Mouse (Mus musculus) adrenal gland, postnatal 36 days (tissue): ENCODE measurements around the gene Arl5c. TPM values are rescaled to one million over a fixed set of nuclear protein-coding genes. Genes with fewer than 3 reads are reported as not detected.

Experiments used
- DNase-seq, 2 experiments: peaks; one replicate each; pipeline ENCODE4 v3.0.0; 2021; ENCODE audit warnings: mixed read lengths in 1 of 2
- total RNA-seq, 2 experiments: library from RNA; stranded (reverse); gene quantifications; 2 replicates each; pipeline ENCODE4 v1.2.3; 2021

Gene Arl5c
- total RNA-seq, 2 experiments from 2014 or later, result 0.76 to 0.92 TPM

- DNase-seq, result no peak
Measured at GRCm38 (mm10) chr11:98019883-98020610, 24.1 kb upstream of the Arl5c start.

DNA sequence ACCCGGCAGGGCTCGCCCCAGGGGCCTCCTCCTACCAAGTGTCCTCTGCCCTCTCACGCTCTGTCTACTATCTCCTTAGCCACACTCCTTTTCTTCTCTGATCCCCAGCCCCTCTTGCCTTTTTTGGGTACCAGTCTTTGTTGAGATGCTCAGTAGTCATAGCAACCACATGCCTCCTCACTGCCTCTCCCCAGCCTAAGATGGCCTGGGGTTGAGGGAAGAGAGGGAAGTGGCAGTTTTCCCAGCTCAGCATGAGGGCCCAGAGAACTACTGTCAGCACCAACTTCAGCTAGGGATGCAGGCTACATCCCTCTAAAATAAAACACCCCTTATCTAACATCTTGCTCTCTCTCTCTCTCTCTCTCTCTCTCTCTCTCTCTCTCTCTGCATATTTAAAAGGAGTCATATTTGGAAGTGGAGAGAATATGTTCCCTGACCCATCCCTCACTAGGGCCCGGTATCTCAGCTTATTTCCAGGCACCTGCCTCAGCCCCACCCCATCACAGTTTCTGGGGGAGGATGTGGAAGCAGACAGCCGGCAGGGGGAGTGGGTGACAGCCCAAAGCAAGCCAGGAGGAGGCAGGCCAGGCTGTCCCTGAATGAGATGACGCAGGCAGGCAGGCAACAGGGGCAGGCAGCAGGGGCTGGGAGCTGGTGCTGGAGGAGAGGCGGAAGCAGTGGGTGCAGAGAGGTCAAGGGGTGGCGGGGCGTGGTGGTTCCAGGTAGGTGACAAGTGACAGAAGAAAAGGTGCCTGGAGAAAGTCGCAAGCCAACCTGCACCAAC, 23.1 kb upstream of the Arl5c start:
- DNase-seq, result peak in 1 of 2 experiments; percentile 13

GRCm38 (mm10) chr11:98018222-98018621, 22.2 kb upstream of the Arl5c start:
- DNase-seq, result no peak

- DNase-seq, result no peak
Measured at GRCm38 (mm10) chr11:98016824-98017223, 20.8 kb upstream of the Arl5c start.

DNA sequence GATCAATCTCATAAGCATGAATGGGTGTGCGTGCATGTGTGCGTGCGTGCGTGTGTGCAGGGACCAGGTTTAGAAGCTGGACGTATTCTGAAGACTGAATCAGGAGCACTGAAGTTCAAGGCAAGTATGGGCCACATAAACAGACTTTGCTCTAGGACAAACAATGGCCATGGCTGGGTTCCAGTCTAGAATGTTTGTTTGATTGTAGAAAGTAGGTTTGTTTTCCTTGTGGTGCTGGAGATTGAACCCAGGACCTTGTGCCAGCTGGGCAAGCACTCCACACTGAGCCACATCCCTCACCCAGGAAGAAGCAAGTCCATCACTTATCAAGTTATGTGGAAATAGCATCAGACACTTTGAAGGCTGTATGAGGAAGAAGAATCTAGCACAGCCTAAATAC, 20.2 kb upstream of the Arl5c start:
- DNase-seq, result no peak

GRCm38 (mm10) chr11:98012831-98013230, 16.9 kb upstream of the Arl5c start:
- DNase-seq, result no peak

DNA sequence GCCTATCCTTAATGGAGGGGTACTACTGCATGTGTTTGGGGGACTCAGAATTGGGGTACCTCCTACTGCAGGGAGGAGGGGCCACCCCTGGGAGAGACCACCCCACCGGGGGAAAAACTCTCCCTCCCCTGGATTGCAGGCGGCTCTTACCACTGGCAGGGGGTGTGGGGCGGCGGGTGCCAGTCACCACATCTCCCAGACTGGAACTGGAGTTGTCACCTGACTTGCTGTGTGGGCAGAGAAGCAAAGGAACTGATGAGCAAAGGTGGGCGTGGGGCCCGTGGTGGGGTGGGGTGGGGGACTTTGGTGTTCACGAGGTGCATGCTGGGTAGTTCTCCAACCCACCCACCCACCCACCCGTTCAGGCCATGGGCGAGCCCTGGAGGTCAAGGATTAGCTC, 15.7 kb upstream of the Arl5c start:
- DNase-seq, result no peak

DNA sequence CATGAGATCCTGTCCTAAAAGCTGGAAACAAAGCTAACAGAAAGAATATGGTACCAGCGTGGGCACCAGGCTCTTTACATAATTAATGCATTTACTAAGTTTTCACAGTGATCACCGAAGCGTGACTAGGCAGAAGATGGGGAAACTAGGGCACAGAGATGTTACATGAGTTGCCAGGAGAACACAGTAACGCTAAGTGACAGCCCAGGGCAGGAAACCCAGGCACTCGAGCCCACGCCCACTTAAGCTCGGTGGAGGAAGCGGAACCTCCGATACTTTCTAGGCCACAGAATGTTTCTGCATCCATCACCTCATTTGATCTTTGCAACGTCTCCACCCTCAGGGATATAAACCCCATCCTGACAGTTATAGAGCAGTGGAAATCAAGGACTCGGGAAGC, 12.1 kb upstream of the Arl5c start:
- no peak for DNase-seq

- DNase-seq, result peak; percentile 58 to 74
Measured at GRCm38 (mm10) chr11:98005686-98006085, 9.7 kb upstream of the Arl5c start.

GRCm38 (mm10) chr11:98005076-98005475, 9.1 kb upstream of the Arl5c start:
- DNase-seq, result no peak

GRCm38 (mm10) chr11:98004161-98004560, 8.2 kb upstream of the Arl5c start:
- DNase-seq, result no peak

DNA sequence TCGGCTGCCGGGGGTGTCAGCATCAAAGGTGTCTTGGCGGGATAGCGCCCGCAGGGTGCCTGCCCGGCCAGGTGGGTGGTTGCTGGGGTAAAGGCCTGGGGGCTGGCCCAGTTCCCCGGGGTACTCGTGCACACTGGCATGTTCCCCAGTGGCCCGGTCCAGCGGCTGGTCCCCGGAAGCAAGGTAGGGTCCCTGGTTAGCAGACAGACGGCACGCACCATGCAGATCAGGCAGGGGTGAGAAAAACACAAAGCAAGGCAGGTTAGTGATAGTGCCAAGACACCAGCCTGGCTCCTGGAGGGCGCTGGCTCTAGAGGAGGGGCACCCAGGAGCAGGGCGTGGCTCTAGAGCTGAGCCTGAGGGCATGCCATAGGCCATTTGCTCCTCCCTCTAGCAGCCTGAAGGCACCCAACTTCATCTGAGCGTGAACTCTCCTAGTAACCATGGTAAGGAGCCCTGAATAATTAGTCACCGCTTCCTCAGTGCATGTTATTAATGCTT, 7.2 kb upstream of the Arl5c start:
- no peak for DNase-seq

GRCm38 (mm10) chr11:98002627-98003026, 6.6 kb upstream of the Arl5c start:
- peak; percentile 79 to 85 for DNase-seq

- no peak for DNase-seq
Measured at GRCm38 (mm10) chr11:98001986-98002385, 6.0 kb upstream of the Arl5c start.

DNA sequence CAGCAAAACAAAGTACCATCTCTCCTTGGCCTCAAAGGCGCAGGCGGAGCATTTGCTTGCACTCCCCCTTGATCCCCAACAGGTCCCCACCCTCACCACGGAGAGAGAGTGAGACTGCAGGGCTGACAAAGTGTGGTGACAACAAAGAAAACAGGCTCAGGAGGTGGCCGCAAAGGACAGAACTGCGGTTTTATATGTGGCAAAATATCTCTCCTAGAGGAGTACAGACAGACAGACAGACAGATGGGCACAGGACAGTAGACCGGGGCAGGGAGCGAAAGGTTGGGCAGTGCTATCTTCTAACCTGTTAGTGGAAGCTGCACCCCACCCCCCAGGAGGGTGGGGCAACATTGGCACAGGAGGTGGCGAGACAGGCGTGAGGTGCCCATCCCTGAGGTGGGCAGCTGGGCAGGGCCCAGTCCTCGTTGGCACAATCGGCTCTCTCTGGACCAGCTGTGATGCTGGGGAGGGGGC, 5.4 kb upstream of the Arl5c start:
- DNase-seq, result no peak

- DNase-seq, result no peak
Measured at GRCm38 (mm10) chr11:98000378-98001140, 4.6 kb upstream of the Arl5c start.

GRCm38 (mm10) chr11:97999748-98000147, 3.8 kb upstream of the Arl5c start:
- DNase-seq, result no peak

GRCm38 (mm10) chr11:97998898-97999608, 3.1 kb upstream of the Arl5c start:
- DNase-seq, result no peak

DNA sequence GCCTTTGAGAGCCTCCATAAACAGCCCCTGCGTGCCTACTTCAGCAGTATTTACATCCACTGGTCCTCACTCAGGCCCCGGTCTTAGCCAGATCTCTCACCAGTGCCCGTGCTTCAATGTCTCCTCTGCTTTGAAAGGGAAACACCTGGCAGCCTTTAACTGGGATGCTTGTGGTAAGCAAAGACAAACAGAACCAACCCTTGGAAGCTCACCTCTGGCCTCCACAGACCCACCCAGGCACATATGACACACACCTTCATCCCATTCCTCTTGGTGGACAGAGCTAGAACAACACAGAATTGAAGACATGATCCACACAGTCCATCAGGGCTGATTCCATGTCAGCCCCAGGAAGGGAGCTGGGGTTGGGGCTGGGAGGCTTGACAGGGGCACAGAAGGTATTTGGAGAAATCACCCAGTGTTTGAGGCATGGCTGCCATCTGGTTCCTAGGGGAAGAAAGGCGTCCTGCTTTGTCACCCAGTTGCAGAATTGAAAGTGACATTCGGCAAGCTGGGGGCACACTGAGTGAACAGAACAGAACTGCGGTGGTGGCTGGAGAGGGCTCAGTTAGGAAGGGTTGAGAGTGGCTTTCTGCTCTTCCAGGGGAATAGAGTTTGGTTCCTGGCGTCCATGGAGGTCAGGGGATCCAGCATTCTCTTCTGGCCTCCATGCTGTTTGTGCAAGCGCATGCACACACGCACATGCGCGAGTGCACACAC, 2.3 kb upstream of the Arl5c start:
- no peak for DNase-seq

DNA sequence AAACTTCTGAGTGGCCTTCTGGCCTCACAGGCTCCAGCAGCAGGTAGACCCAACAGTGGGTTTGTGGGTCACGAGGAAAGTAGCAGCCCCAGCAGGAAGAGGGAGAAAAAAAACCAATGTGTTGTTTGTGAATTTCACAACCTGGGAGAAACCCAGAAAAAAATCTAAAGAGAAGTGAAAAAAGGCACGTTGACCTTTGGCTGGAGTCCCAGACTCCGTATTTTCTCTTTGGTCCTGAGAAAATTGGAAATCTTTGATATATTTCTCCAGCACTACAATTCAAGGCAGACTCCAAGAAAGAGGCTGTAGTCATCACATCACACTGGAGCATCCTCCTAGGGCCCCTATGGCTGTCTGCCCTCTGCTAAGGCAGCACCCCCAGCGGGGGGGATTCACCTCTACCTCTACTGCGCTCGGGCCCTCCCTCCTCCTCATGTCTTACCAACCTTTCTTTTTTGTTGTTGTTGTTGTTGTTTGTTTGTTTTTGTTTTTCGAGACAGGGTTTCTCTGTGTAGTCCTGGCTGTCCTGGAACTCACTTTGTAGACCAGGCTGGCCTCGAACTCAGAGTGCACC, 1.5 kb upstream of the Arl5c start:
- DNase-seq, result no peak

DNA sequence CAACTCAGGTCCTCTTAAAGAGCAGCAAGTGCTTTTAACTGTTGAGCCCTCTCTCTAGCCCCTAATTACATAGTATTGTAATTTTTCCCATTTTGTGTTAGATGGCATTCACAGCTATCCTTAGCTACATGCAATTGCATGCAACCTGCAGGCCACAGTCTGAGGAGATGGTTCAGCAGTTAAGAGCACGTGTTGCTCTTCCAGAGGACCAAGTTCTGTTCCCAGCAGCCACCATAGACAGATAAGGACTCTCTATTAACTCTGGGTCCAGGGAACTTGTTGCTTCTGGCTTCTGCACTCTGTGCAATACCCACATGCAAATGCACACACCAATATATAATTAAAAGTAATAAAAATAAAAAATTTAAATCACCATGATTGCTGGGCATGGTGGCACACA, 710 bp upstream of the Arl5c start:
- no peak for DNase-seq
